Mouse (Mus musculus): ENCODE results near the gene Dpyd. TPM values are rescaled to one million over a fixed set of nuclear protein-coding genes. Genes with fewer than 3 reads are reported as not detected.

Gene Dpyd
- polyA plus RNA-seq, 1 experiment from 2014 or later, result 10.7 TPM

- no peaks in the 10 kb centered on the region for H3K9me3 ChIP-seq (ENCODE audit: control insufficient read depth, low read length)
- no peak overlapping the region for H3K4me2 ChIP-seq (ENCODE audit: low read length)
- 93% methylated on average over 1 of the region's 1 CpGs for WGBS
- no peaks in the 10 kb centered on the region for H3K4me1 ChIP-seq (replicated peaks; ENCODE audit: control insufficient read depth, insufficient read depth, low read length)
- no peak overlapping the region for H3K9ac ChIP-seq (ENCODE audit: low read length)
- ATAC-seq (replicated peaks; ENCODE audit: low FRiP score, low TSS enrichment, low read depth) (no peak), DNase-seq (ENCODE audit: low spot score) (no peak)
- no peak overlapping the region for H3K27ac ChIP-seq (ENCODE audit: low read depth)
- H3K36me3 ChIP-seq (ENCODE audit: control insufficient read depth, insufficient read depth, low read length), result no peaks in the 10 kb centered on the region
- no peaks in the 10 kb centered on the region for H3K27me3 ChIP-seq (replicated peaks; ENCODE audit: control insufficient read depth, insufficient read depth, low read length)
- no peak overlapping the region for H3K4me3 ChIP-seq (ENCODE audit: low read depth, low read length)
Measured at GRCm38 (mm10) chr3:119382395-119382794, 820.5 kb downstream of the Dpyd start.

GRCm38 (mm10) chr3:119387332-119388105 is 825.6 kb downstream of the Dpyd start:
- Histone ChIP-seq H3K4me2 (ENCODE audit: low read length) (0 out of 2 replicates have a peak overlapping the region, but pooled peaks have one; percentile 9), H3K9me3 (ENCODE audit: control insufficient read depth, low read length) (no peaks in the 10 kb centered on the region), H3K4me1 (replicated peaks; ENCODE audit: control insufficient read depth, insufficient read depth, low read length) (no peaks in the 10 kb centered on the region), H3K27me3 (replicated peaks; ENCODE audit: control insufficient read depth, insufficient read depth, low read length) (no peaks in the 10 kb centered on the region), H3K9ac (ENCODE audit: low read length) (no peak overlapping the region), H3K27ac (ENCODE audit: low read depth) (no peak overlapping the region), H3K36me3 (ENCODE audit: control insufficient read depth, insufficient read depth, low read length) (no peaks in the 10 kb centered on the region), H3K4me3 (ENCODE audit: low read depth, low read length) (no peak overlapping the region)
- ATAC-seq (replicated peaks; ENCODE audit: low FRiP score, low TSS enrichment, low read depth) (no peak), DNase-seq (ENCODE audit: low spot score) (peak; percentile 51)
- 62% methylated on average over 26 of the region's 26 CpGs for WGBS

- ATAC-seq (replicated peaks; ENCODE audit: low FRiP score, low TSS enrichment, low read depth) (no peak), DNase-seq (ENCODE audit: low spot score) (no peak)
- Histone ChIP-seq H3K4me2 (ENCODE audit: low read length) (no peak overlapping the region), H3K4me1 (replicated peaks; ENCODE audit: control insufficient read depth, insufficient read depth, low read length) (no peaks in the 10 kb centered on the region), H3K27ac (ENCODE audit: low read depth) (no peak overlapping the region), H3K9me3 (ENCODE audit: control insufficient read depth, low read length) (no peaks in the 10 kb centered on the region), H3K27me3 (replicated peaks; ENCODE audit: control insufficient read depth, insufficient read depth, low read length) (no peaks in the 10 kb centered on the region), H3K36me3 (ENCODE audit: control insufficient read depth, insufficient read depth, low read length) (no peaks in the 10 kb centered on the region), H3K4me3 (ENCODE audit: low read depth, low read length) (no peak overlapping the region), H3K9ac (ENCODE audit: low read length) (no peak overlapping the region)
- WGBS, result 62% methylated on average over 5 of the region's 5 CpGs
Measured at GRCm38 (mm10) chr3:119397205-119397604, 835.3 kb downstream of the Dpyd start.

- Histone ChIP-seq H3K9ac (ENCODE audit: low read length) (no peak overlapping the region), H3K4me3 (ENCODE audit: low read depth, low read length) (no peak overlapping the region), H3K27ac (ENCODE audit: low read depth) (no peak overlapping the region), H3K9me3 (ENCODE audit: control insufficient read depth, low read length) (no peaks in the 10 kb centered on the region), H3K36me3 (ENCODE audit: control insufficient read depth, insufficient read depth, low read length) (no peaks in the 10 kb centered on the region), H3K4me2 (ENCODE audit: low read length) (no peak overlapping the region), H3K4me1 (replicated peaks; ENCODE audit: control insufficient read depth, insufficient read depth, low read length) (no peaks in the 10 kb centered on the region), H3K27me3 (replicated peaks; ENCODE audit: control insufficient read depth, insufficient read depth, low read length) (no peaks in the 10 kb centered on the region)
- DNase-seq (ENCODE audit: low spot score), result no peak
- WGBS, result 72% methylated on average over 7 of the region's 7 CpGs
- ATAC-seq (replicated peaks; ENCODE audit: low FRiP score, low TSS enrichment, low read depth), result no peak
Measured at GRCm38 (mm10) chr3:119402836-119403728, 841.2 kb downstream of the Dpyd start.

GRCm38 (mm10) chr3:119419087-119419709 is 857.3 kb downstream of the Dpyd start:
- Histone ChIP-seq H3K4me3 (ENCODE audit: low read depth, low read length) (no peak overlapping the region), H3K27ac (ENCODE audit: low read depth) (no peak overlapping the region), H3K9me3 (ENCODE audit: control insufficient read depth, low read length) (no peaks in the 10 kb centered on the region), H3K9ac (ENCODE audit: low read length) (no peak overlapping the region), H3K4me2 (ENCODE audit: low read length) (no peak overlapping the region), H3K36me3 (ENCODE audit: control insufficient read depth, insufficient read depth, low read length) (no peaks in the 10 kb centered on the region), H3K4me1 (replicated peaks; ENCODE audit: control insufficient read depth, insufficient read depth, low read length) (no peaks in the 10 kb centered on the region), H3K27me3 (replicated peaks; ENCODE audit: control insufficient read depth, insufficient read depth, low read length) (no peaks in the 10 kb centered on the region)
- no peak for DNase-seq (ENCODE audit: low spot score)
- no peak for ATAC-seq (replicated peaks; ENCODE audit: low FRiP score, low TSS enrichment, low read depth)
- WGBS, result 74% methylated on average over 9 of the region's 9 CpGs

- H3K27ac ChIP-seq (ENCODE audit: low read depth), result no peak overlapping the region
- no peak overlapping the region for H3K9ac ChIP-seq (ENCODE audit: low read length)
- no peaks in the 10 kb centered on the region for H3K27me3 ChIP-seq (replicated peaks; ENCODE audit: control insufficient read depth, insufficient read depth, low read length)
- ATAC-seq (replicated peaks; ENCODE audit: low FRiP score, low TSS enrichment, low read depth), result no peak
- H3K4me3 ChIP-seq (ENCODE audit: low read depth, low read length), result no peak overlapping the region
- no peak overlapping the region for H3K4me2 ChIP-seq (ENCODE audit: low read length)
- no peaks in the 10 kb centered on the region for H3K36me3 ChIP-seq (ENCODE audit: control insufficient read depth, insufficient read depth, low read length)
- WGBS, result 74% methylated on average over 2 of the region's 2 CpGs
- DNase-seq (ENCODE audit: low spot score), result no peak
- no peaks in the 10 kb centered on the region for H3K9me3 ChIP-seq (ENCODE audit: control insufficient read depth, low read length)
- H3K4me1 ChIP-seq (replicated peaks; ENCODE audit: control insufficient read depth, insufficient read depth, low read length), result no peaks in the 10 kb centered on the region
Measured at GRCm38 (mm10) chr3:119419745-119420144, 857.8 kb downstream of the Dpyd start.

GRCm38 (mm10) chr3:119431339-119431738 is 869.4 kb downstream of the Dpyd start:
- DNase-seq (ENCODE audit: low spot score) (no peak), ATAC-seq (replicated peaks; ENCODE audit: low FRiP score, low TSS enrichment, low read depth) (0 out of 2 replicates have a peak, but pooled peaks have one; percentile 55)
- Histone ChIP-seq H3K4me1 (replicated peaks; ENCODE audit: control insufficient read depth, insufficient read depth, low read length) (no peaks in the 10 kb centered on the region), H3K4me2 (ENCODE audit: low read length) (no peak overlapping the region), H3K36me3 (ENCODE audit: control insufficient read depth, insufficient read depth, low read length) (no peaks in the 10 kb centered on the region), H3K27ac (ENCODE audit: low read depth) (no peak overlapping the region), H3K4me3 (ENCODE audit: low read depth, low read length) (no peak overlapping the region), H3K9me3 (ENCODE audit: control insufficient read depth, low read length) (no peaks in the 10 kb centered on the region), H3K27me3 (replicated peaks; ENCODE audit: control insufficient read depth, insufficient read depth, low read length) (no peaks in the 10 kb centered on the region), H3K9ac (ENCODE audit: low read length) (no peak overlapping the region)
- WGBS, result 67% methylated on average over 8 of the region's 8 CpGs

GRCm38 (mm10) chr3:119431757-119432156 is 869.8 kb downstream of the Dpyd start:
- WGBS, result 81% methylated on average over 7 of the region's 7 CpGs
- Histone ChIP-seq H3K4me2 (ENCODE audit: low read length) (no peak overlapping the region), H3K36me3 (ENCODE audit: control insufficient read depth, insufficient read depth, low read length) (no peaks in the 10 kb centered on the region), H3K27ac (ENCODE audit: low read depth) (no peak overlapping the region), H3K9ac (ENCODE audit: low read length) (no peak overlapping the region), H3K9me3 (ENCODE audit: control insufficient read depth, low read length) (no peaks in the 10 kb centered on the region), H3K4me1 (replicated peaks; ENCODE audit: control insufficient read depth, insufficient read depth, low read length) (no peaks in the 10 kb centered on the region), H3K27me3 (replicated peaks; ENCODE audit: control insufficient read depth, insufficient read depth, low read length) (no peaks in the 10 kb centered on the region), H3K4me3 (ENCODE audit: low read depth, low read length) (no peak overlapping the region)
- no peak for DNase-seq (ENCODE audit: low spot score)
- no peak for ATAC-seq (replicated peaks; ENCODE audit: low FRiP score, low TSS enrichment, low read depth)

Measured in intestine, embryonic 14.5 days (tissue).